Mouse (Mus musculus) cerebellum, postnatal 25 days (tissue): ENCODE results near the gene Nr2c1.

ENCODE experiments used
- DNase-seq, 2 experiments: peaks; one replicate each; pipeline ENCODE4 v3.0.0; 2021; ENCODE audit warnings: mixed read lengths in 2 of 2

The Nr2c1 gene

GRCm38 (mm10) chr10:94140227-94140931 is 7.4 kb upstream of the Nr2c1 start:
- DNase-seq: no peak

GRCm38 (mm10) chr10:94142427-94142826 is 5.4 kb upstream of the Nr2c1 start:
- DNase-seq: no peak

GRCm38 (mm10) chr10:94144581-94144980 is 3.2 kb upstream of the Nr2c1 start:
- no peak for DNase-seq

- no peak for DNase-seq
Measured at GRCm38 (mm10) chr10:94147391-94147755, 450 bp upstream of the Nr2c1 start.

- DNase-seq: no peak
Measured at GRCm38 (mm10) chr10:94151488-94151887, 3.7 kb downstream of the Nr2c1 start.

- DNase-seq: no peak
Measured at GRCm38 (mm10) chr10:94153841-94154240, 6.0 kb downstream of the Nr2c1 start.

- DNase-seq: no peak
Measured at GRCm38 (mm10) chr10:94158962-94159361, 11.1 kb downstream of the Nr2c1 start.

GRCm38 (mm10) chr10:94159406-94159805 is 11.6 kb downstream of the Nr2c1 start:
- DNase-seq: no peak

GRCm38 (mm10) chr10:94161051-94161765 is 13.4 kb downstream of the Nr2c1 start:
- DNase-seq: no peak

- DNase-seq: no peak
Measured at GRCm38 (mm10) chr10:94162031-94162430, 14.2 kb downstream of the Nr2c1 start.

GRCm38 (mm10) chr10:94164104-94164845 is 16.5 kb downstream of the Nr2c1 start:
- DNase-seq: no peak

- DNase-seq: no peak
Measured at GRCm38 (mm10) chr10:94165426-94165825, 17.6 kb downstream of the Nr2c1 start.

- DNase-seq: no peak
Measured at GRCm38 (mm10) chr10:94167051-94167750, 19.4 kb downstream of the Nr2c1 start.

GRCm38 (mm10) chr10:94171440-94172130 is 23.8 kb downstream of the Nr2c1 start:
- DNase-seq: no peak

- no peak for DNase-seq
Measured at GRCm38 (mm10) chr10:94172137-94172536, 24.3 kb downstream of the Nr2c1 start.

GRCm38 (mm10) chr10:94172706-94173105 is 24.9 kb downstream of the Nr2c1 start:
- DNase-seq: no peak

GRCm38 (mm10) chr10:94174652-94175051 is 26.8 kb downstream of the Nr2c1 start:
- no peak for DNase-seq

GRCm38 (mm10) chr10:94183199-94183598 is 35.4 kb downstream of the Nr2c1 start:
- DNase-seq: no peak

- DNase-seq: peak; percentile 96
Measured at GRCm38 (mm10) chr10:94198482-94199405, 50.9 kb downstream of the Nr2c1 start, which contains the start of gene Ndufa12. Ndufa12 (plus strand) TSS chr10:94198720.

- DNase-seq: no peak
Measured at GRCm38 (mm10) chr10:94204973-94205372, 57.1 kb downstream of the Nr2c1 start.
